Mouse (Mus musculus) testis, postnatal 14 days (tissue): ENCODE measurements around the gene Glipr2.

Source experiments
- DNase-seq: peaks from one replicate; pipeline ENCODE4 v3.0.0; 2021; ENCODE audit warnings: low spot score

Glipr2 gene

DNA sequence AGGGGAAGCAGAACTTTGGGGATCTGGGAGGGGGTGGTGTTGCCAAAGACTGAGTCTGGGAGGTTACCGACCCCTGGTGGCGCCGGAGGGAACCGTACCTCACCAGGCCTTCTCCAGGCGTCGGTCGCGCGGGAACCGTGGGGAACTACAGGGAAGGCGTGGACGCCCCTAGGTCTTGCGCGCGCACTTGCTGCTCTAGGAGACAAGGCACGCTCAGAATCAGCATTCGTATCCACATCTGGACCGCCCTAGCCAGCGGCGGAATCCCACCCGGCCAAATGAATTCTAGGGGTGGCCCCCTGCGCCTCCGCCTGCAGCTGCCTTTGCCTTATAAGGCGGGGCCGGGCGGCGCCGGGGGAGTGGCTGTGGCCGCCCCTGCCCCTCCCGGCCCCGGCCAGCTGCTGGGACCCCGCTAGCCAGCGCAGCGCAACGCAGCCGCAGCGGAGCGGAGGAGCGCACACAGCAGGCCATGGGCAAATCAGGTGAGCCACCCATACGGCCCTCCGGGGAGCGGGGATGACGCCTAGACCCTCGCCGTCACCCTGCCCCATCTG is at the start of gene Glipr2:
TSS of gene Glipr2 (plus strand) at position 110 of the 554 bp plus-strand sequence.
- DNase-seq, result peak; percentile 54

GRCm38 (mm10) chr4:43918221-43918620 is 39.0 kb upstream of the Glipr2 start:
- DNase-seq, result no peak

DNA sequence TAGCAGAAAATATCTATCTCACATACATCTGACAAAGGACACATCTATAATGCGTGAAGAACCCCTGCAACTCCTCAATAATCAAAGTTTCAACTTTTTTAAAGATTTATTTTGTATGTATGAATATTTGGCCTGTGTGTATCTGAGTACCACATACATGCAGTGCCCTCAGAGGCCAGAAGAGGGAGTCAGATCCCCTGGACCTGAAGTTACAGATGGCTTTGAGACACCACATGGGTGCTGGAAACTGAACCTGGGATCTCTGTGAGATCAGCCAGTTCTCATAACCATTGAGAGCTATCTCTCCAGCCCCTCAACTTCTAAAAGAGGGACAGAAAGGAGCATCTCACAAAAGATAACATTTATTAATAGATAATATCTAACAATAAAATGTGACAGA is 36.6 kb upstream of the Glipr2 start:
- no peak for DNase-seq

GRCm38 (mm10) chr4:43925125-43925524 is 32.1 kb upstream of the Glipr2 start:
- no peak for DNase-seq

DNA sequence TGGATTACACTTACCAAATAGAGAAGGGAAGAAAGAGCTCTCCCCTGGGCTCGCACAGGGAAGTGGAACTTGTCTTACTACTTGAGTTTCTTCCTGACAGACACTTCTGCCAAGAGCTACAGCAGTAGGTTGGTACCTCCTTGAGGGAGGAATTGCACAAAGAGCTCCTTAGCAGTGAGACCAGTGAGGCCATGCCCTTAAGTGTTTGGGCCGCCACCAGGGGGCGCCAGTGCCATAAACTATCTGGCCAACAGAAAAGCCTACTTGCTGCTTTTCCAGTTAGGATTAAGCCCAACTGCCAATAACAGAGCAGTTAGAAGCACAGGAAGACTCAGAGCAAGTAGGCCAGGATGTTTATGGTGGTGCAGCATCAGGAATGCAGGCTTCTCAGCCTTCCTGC is 31.4 kb upstream of the Glipr2 start:
- DNase-seq, result peak; percentile 61

DNA sequence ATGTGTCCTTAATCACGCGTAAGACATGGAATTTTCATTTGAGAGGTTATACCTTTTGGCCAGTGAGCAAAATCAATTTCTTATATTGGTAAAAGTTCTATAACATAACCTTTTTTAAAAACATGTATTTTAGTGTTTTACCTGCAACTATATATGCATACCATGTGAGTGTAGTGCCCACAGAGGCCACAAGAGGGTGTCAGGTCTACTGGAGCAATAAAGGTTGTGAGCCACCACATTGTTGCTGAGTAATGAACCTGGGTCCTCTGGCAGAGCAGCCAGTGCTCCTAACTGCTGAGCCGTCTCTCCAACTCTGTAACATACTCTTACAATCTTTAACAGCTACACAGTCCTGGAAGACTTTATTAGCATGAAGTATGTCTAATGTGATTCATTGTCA is 29.4 kb upstream of the Glipr2 start:
- DNase-seq, result no peak

GRCm38 (mm10) chr4:43931877-43932276 is 25.3 kb upstream of the Glipr2 start:
- no peak for DNase-seq

- no peak for DNase-seq
Measured at GRCm38 (mm10) chr4:43936186-43936585, 21.0 kb upstream of the Glipr2 start.

- no peak for DNase-seq
Measured at GRCm38 (mm10) chr4:43936749-43937674, 20.2 kb upstream of the Glipr2 start.

DNA sequence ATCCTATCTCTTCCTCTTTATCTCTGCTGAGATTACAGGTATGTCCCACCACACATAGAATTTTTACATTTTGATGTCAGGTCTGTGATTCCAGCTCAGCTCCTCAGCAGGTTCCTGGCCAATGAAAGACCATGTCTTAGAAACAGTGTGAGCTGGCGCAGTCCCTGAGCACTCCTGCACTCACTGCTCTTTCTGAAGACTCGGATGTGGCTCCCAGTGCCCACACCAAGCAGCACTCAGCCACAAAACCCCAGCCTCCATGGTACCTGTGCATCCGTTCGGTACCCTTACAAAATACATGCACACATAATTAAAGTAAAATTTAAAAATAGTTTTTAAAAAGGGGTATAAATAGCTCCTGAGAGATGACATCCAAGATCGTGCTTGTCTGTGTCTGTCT is 15.9 kb upstream of the Glipr2 start:
- DNase-seq, result no peak

GRCm38 (mm10) chr4:43942421-43942820 is 14.8 kb upstream of the Glipr2 start:
- no peak for DNase-seq

DNA sequence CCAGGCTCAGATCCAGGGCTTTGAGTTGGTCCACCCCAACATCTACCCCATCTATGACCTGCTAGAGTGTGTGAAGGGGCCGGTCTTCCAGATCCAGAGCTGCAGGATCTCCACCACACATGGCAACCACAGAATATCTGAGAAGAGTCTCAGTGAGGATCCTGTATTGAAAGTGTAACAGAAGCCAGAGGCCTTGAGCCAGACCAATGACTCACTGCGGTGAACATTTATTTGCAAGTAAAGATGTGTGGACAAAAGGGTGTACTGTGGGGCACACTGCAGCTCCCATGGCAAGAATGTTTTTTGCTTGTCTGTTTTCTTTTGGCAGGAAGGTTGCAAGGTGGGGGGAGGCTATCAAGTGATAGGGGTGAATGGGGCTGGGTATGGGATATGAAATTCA is 9.6 kb upstream of the Glipr2 start:
- DNase-seq, result no peak

- peak; percentile 33 for DNase-seq
Measured at GRCm38 (mm10) chr4:43957846-43958461, 753 bp downstream of the Glipr2 start.

DNA sequence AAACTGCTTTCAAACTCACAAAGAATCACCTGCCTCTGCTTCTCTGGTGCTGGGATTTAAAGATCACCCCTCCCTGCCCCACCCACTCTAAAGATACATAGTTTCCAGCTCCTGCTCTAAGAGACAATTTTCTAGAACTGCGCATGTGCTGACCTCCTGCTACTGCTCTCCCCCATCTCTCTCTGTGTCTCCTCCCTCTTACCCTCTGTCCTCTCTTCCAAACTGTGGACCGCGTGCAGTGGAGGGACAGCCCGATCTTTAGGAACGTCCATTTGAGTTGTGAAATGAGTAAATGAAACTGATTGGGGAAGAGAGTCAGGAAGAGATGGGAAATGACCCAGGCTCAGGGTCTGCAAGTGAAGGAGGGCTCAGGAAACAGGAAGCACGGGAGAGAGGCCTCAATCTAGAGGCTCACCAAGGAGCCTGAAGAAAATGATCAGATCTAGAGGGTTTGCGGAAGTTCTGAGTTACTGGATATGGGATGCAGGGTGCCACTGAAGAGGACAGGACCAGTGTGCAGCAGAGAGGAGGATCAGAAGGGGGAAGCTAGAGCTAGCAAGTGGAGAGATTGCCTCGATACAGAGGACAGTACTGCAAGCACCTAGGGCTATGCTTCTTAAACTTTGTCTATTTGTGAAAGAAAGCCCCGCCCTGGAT is 2.5 kb downstream of the Glipr2 start:
- DNase-seq, result peak; percentile 59

GRCm38 (mm10) chr4:43960207-43960606 is 3.0 kb downstream of the Glipr2 start:
- DNase-seq, result no peak

DNA sequence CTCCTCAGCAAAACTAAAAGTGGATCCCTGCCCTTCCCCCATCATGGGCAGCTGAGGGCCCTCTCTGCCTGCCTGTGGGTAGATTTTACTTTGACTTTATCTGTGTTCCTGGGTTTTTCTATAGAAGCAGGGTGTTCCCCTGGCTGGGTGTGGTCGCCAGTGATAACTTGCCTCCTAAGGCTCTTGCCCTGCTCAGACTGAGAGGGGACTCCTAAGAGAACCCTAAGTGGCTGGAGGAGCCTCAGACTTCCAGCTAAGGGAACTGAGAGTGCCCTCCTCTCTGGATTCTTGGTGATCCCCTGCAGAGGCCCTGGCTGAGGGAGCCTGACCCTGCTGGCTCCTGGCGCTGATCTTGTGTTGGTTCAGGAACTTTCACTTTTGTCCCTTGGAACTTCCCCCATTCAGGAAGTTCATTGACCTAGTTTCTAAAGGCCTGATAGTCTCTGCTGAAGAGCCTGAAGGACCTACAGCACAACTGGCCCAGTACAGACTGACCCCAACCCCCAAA is 7.2 kb downstream of the Glipr2 start:
- DNase-seq, result no peak

GRCm38 (mm10) chr4:43964951-43965684 is 7.9 kb downstream of the Glipr2 start:
- DNase-seq, result no peak

DNA sequence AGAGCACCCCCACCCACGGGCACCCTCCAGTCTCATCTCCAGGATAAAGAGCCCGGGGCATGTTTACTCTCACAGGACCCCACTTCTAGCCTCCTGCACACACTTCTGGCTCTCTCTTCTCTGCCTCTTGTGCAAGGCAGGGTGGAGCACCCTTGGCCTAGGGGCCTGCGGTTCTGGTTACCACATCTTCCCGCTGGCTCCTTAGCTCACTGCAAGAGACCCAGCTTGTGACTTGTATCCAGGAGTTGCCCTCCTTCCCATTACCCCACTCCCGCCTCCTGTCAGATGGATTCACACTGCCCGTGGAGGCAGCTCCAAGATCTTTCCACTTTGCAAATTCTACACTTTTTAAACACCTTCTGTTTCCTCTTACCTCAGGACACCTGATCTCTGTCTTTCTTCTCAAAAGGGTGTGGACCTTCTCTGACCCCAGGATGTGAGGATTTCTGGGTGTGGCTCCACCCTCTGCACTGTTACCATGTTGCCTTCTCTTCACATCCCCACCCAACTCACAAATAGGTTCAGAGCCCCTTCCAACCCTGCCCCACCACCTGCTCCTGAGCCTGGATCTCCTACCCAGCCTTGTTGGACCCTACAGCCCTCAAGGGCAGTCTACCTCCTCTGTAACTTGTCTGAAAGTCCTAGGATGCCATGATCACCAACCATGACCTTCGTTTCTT is 8.8 kb downstream of the Glipr2 start:
- peak; percentile 31 for DNase-seq

DNA sequence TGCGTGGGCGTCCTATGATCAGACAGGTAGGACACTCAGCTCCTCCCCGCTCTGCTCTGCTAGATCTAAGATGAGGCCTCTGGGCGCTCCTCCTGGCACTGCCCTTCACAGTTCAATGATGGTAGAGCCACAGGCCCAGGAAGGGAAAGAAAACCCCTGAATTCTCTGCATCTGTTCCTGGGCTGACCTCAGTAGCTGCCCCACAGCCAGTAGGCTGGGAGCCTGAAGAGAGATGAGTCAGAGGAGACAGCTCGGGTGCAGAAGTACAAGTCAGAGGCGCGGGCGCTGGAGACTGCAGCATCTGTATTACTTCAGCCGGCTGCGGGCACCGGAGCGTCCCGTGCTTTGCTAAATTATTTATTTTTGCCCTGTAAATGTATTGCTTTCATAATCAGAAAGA is 11.4 kb downstream of the Glipr2 start:
- DNase-seq, result peak; percentile 57

GRCm38 (mm10) chr4:43969373-43969772 is 12.2 kb downstream of the Glipr2 start:
- no peak for DNase-seq
